Mouse (Mus musculus) limb, embryonic 11.5 days (tissue): ENCODE measurements at regions not wholly inside any gene's neighbourhood (a gene's known extent, or its start where the extent isn't known, plus 50 kb on each side); places are given as distances from the start of the nearest gene placed in this dataset.

Experiments
- ATAC-seq: fragments of 200-750 bp; cut with Nextera tagmentation; 2 replicates; pipeline ENCODE4 v1.8.0; 2017; ENCODE audit warnings: low read depth; ENCODE audit not compliant: insufficient number of reproducible peaks, low FRiP score, low TSS enrichment
- DNase-seq: peaks from one replicate; pipeline ENCODE4 v3.0.0-alpha.2; 2015; ENCODE audit warnings: low spot score
- H3K27ac ChIP-seq: fragments of 300-500 bp; sonication (generic); replicated peaks from 2 replicates; pipeline ENCODE4 v1.5.1; 2014; ENCODE audit warnings: low read depth, mild to moderate bottlenecking, low read length
- H3K27me3 ChIP-seq: fragments of 300-500 bp; sonication (generic); 2 replicates; pipeline ENCODE4 v1.6.1; 2014; ENCODE audit warnings: mild to moderate bottlenecking, low read length, mixed read lengths; ENCODE audit not compliant: control insufficient read depth, insufficient read depth
- H3K36me3 ChIP-seq: fragments of 300-500 bp; sonication (generic); 2 replicates; pipeline ENCODE4 v1.6.1; 2014; ENCODE audit warnings: mild to moderate bottlenecking, low read length, moderate library complexity, mixed read lengths; ENCODE audit not compliant: control insufficient read depth, insufficient read depth
- H3K4me1 ChIP-seq: fragments of 300-500 bp; sonication (generic); 2 replicates; pipeline ENCODE4 v1.6.1; 2014; ENCODE audit warnings: low read length, mixed read lengths; ENCODE audit not compliant: control insufficient read depth, insufficient read depth
- H3K4me2 ChIP-seq: fragments of 300-500 bp; sonication (generic); 2 replicates; pipeline ENCODE4 v1.6.1; 2014; ENCODE audit warnings: low read depth, mild to moderate bottlenecking, moderate library complexity; ENCODE audit not compliant: severe bottlenecking
- H3K4me3 ChIP-seq: fragments of 300-500 bp; sonication (generic); 2 replicates; pipeline ENCODE4 v1.5.1; 2014; ENCODE audit warnings: low read depth, low read length
- H3K9ac ChIP-seq: fragments of 300-500 bp; sonication (generic); 2 replicates; pipeline ENCODE4 v1.6.1; 2014; ENCODE audit warnings: mild to moderate bottlenecking, low read length
- H3K9me3 ChIP-seq: fragments of 300-500 bp; sonication (generic); 2 replicates; pipeline ENCODE4 v1.6.1; 2016; ENCODE audit warnings: low read length; ENCODE audit not compliant: control insufficient read depth
- WGBS: fragments of 180-500 bp; shearing (Covaris S2); extraction: QIAGEN DNeasy Blood & Tissue Kit; methylation state at CpG from one replicate; pipeline ENCODE4 v1.1.7; 2014; 5-methylcytosine and 5-hydroxymethylcytosine counted together

DNA sequence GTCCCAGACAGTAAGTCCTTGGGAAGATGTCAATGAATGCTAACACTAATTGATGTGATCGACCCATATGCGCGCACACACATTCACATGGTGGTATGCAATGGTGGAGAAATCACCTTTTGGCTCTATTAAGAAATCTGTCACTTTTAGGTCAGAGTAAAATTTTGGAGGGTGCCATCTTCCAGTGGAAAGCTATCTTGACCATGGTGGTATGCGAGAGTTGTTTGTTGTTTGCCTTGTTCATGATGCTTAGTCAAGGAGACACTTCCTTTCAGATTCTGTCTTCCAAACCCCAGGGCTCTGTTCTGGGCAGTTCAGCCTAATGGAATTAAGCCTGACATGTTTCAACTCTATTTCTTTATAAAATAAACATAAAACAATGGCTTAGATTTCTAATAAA is 337.9 kb upstream of the Tmem161b start:
- no peaks in the 10 kb centered on the region for H3K4me1 ChIP-seq
- ATAC-seq (no peak), DNase-seq (no peak)
- H3K9ac ChIP-seq, result no peak overlapping the region
- no peak overlapping the region for H3K4me2 ChIP-seq
- H3K36me3 ChIP-seq, result no peaks in the 10 kb centered on the region
- WGBS, result 92% methylated on average over 4 of the region's 4 CpGs
- no peak overlapping the region for H3K27ac ChIP-seq
- no peak overlapping the region for H3K4me3 ChIP-seq
- H3K27me3 ChIP-seq, result no peaks in the 10 kb centered on the region
- no peaks in the 10 kb centered on the region for H3K9me3 ChIP-seq

DNA sequence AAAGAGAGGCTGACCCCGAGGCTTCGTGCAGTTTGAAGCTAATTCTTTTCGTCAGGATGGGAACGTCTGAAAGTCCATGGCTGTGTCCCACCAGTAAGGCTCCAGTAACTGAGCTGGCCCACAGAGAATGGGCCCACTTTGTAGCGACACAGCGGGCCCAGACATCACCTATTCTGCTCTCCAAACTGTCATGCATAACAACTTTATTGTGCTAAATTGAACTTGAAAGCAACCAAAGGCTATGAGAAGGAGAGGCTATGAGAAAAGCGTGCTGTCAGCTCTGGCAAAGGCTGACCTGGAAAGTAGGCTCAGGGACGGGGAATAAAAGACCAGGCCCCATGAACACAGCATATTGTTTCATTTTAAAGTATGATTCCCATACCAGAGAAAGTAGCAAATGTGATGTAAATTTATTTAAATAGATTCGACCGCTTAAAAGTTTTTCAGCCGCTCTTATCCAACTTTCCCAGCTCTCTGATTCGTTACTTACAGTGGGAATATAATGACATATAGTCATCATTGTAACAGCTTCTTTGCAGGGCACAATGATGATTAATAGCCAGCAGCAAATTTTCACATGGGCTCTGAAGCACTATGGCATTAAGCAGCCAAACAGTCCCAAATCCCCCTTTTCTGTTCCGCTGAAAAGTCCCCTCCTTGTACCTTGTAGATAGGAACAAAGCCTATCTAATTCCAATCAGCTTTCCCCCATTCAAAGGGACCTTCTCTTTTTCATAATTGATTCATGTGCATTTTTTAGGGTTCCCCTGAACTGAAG is 337.1 kb upstream of the Tmem161b start:
- Histone ChIP-seq H3K4me3 (no peak overlapping the region), H3K36me3 (no peaks in the 10 kb centered on the region), H3K4me1 (no peaks in the 10 kb centered on the region), H3K27me3 (no peaks in the 10 kb centered on the region), H3K27ac (no peak overlapping the region), H3K9ac (no peak overlapping the region), H3K4me2 (no peak overlapping the region), H3K9me3 (no peaks in the 10 kb centered on the region)
- 76% methylated on average over 13 of the region's 13 CpGs for WGBS
- ATAC-seq (no peak), DNase-seq (no peak)

DNA sequence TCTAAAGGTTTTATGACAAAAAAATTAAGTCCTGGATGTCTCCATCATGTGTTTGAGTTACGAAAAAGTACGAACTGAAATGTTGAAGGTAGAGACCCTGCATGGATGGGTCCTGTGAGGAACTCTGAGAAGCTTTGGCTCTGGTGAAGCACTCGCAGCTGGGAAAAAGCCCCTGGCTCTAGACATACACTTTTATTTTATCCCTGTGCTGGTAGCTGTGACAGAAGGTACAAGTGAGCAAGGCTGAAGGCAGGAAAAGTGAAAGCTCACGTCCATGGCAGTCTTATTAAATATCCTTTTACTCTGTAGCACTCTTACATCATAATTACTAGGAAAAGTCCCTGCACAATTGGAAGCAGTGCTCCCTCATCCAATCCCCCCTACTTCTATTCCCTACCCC is 336.4 kb upstream of the Tmem161b start:
- no peak for ATAC-seq
- Histone ChIP-seq H3K9ac (no peak overlapping the region), H3K4me3 (no peak overlapping the region), H3K4me2 (no peak overlapping the region), H3K27me3 (no peaks in the 10 kb centered on the region), H3K36me3 (no peaks in the 10 kb centered on the region), H3K27ac (no peak overlapping the region), H3K9me3 (no peaks in the 10 kb centered on the region), H3K4me1 (no peaks in the 10 kb centered on the region)
- WGBS, result 78% methylated on average over 4 of the region's 4 CpGs
- no peak for DNase-seq

DNA sequence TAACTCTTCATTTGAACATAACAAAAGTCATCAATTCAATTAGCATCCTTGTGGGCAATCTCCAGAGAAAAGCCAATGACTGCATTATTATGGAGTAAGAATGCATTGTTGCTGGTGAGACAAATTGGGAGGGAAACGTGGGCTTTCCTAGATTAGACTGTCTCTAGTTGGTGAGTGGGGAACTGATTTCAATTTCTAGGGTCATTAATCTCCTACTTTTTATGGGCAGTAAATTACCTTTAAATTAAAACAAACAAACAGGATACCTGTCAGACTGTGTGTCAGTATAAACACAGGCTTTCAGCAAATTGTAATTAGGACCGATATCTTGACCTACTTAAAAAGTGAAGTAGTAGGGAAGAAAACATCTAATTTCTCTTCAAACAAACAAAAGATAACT is 307.4 kb upstream of the Tmem161b start:
- no peak overlapping the region for H3K9ac ChIP-seq
- WGBS, result 39% methylated on average over 2 of the region's 2 CpGs
- no peak overlapping the region for H3K4me2 ChIP-seq
- H3K27me3 ChIP-seq, result no peaks in the 10 kb centered on the region
- H3K4me1 ChIP-seq, result no peaks in the 10 kb centered on the region
- H3K27ac ChIP-seq, result no peak overlapping the region
- H3K4me3 ChIP-seq, result no peak overlapping the region
- ATAC-seq, result no peak
- H3K9me3 ChIP-seq, result no peaks in the 10 kb centered on the region
- H3K36me3 ChIP-seq, result no peaks in the 10 kb centered on the region
- no peak for DNase-seq

DNA sequence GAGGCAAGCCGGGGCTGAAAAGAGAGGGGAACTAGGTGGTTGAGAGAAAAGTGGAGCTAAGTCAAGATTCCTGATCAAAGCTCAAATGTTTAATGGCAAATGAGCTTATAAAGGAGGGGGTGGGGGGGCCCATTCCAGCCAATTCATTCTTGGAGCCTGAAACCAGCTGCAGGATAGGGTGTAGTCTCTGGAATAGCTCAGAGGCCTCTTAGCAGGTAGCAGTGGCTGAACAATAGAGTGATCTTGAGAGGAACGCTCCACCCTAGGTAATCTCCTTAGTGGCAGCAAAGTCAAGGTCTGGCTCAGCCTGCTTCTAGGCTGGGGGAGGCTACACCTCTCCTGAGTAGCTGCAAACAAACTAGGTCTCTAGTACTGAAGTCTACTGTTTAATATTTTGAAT is 289.3 kb upstream of the Tmem161b start:
- no peak overlapping the region for H3K4me2 ChIP-seq
- H3K9me3 ChIP-seq, result no peaks in the 10 kb centered on the region
- H3K4me3 ChIP-seq, result no peak overlapping the region
- no peaks in the 10 kb centered on the region for H3K4me1 ChIP-seq
- 76% methylated on average over 2 of the region's 2 CpGs for WGBS
- no peak overlapping the region for H3K27ac ChIP-seq
- H3K27me3 ChIP-seq, result no peaks in the 10 kb centered on the region
- no peak for ATAC-seq
- DNase-seq, result no peak
- H3K36me3 ChIP-seq, result no peaks in the 10 kb centered on the region
- no peak overlapping the region for H3K9ac ChIP-seq

DNA sequence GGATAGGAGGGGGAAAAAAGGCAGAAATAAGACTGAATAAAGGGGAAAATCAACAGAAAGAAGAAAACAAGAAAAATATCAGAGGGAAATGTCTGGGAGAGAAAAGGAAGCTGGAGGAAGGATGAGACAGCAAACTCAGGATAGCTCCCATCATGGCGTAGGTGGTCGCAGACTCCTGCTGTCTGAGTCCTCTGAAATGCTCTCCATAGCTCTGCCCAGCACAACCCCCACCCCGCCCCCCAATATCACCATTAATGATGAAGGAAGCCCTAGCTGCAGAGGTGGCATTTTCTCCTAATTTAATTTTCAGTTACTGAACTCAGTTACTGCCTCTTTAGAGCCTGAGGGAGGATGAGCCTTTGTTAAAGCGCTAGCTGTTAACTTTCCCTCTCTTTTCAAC is 275.6 kb upstream of the Tmem161b start:
- H3K4me1 ChIP-seq, result no peaks in the 10 kb centered on the region
- no peak overlapping the region for H3K27ac ChIP-seq
- H3K27me3 ChIP-seq, result no peaks in the 10 kb centered on the region
- H3K9me3 ChIP-seq, result no peaks in the 10 kb centered on the region
- H3K9ac ChIP-seq, result no peak overlapping the region
- 88% methylated on average over 4 of the region's 4 CpGs for WGBS
- DNase-seq (no peak), ATAC-seq (no peak)
- no peak overlapping the region for H3K4me2 ChIP-seq
- H3K36me3 ChIP-seq, result no peaks in the 10 kb centered on the region
- H3K4me3 ChIP-seq, result no peak overlapping the region

DNA sequence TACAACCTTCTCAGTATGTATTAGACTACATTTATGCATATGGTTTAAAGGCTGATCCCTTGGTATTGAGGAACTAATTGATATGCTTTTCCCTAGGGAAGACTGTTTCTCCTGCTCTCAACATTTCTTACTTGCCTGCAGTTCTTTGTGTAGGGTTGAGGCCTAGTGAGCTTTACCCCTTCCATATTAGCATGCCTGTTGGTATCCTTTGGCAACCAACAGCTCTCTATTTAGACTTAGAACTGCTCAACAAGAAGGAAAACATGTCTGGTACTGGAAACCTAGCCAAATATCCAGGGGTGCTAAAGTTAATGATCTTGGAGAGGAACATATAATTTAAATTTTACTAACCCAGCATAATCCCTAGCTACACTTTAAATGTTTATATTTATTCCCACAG is 270.9 kb upstream of the Tmem161b start:
- no peaks in the 10 kb centered on the region for H3K27me3 ChIP-seq
- no peaks in the 10 kb centered on the region for H3K4me1 ChIP-seq
- DNase-seq, result no peak
- no peaks in the 10 kb centered on the region for H3K9me3 ChIP-seq
- H3K36me3 ChIP-seq, result no peaks in the 10 kb centered on the region
- H3K4me3 ChIP-seq, result no peak overlapping the region
- no peak for ATAC-seq
- no peak overlapping the region for H3K9ac ChIP-seq
- H3K27ac ChIP-seq, result no peak overlapping the region
- no peak overlapping the region for H3K4me2 ChIP-seq

DNA sequence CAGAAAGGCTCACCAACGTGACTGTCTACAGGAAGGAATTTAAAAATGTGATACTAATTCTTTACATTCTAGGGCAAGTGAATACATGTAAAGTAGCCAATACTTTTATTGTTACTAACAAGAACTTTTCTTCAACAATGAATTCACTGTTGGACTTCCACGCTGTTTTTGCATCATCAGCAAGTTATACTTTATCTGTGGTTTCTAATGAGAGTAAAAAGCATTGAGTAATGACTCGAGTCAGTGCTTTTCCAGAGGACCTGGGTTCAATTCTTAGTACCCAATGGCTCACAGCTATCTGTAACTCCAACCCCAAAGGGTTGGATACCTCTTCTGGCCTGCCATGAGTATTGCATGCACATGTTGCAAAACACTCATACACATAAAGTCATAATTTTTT is 270.3 kb upstream of the Tmem161b start:
- Histone ChIP-seq H3K27me3 (no peaks in the 10 kb centered on the region), H3K9me3 (no peaks in the 10 kb centered on the region), H3K4me2 (no peak overlapping the region), H3K36me3 (no peaks in the 10 kb centered on the region), H3K4me3 (no peak overlapping the region), H3K4me1 (no peaks in the 10 kb centered on the region), H3K27ac (no peak overlapping the region), H3K9ac (no peak overlapping the region)
- ATAC-seq (no peak), DNase-seq (no peak)
- WGBS, result 88% methylated on average over 3 of the region's 3 CpGs

DNA sequence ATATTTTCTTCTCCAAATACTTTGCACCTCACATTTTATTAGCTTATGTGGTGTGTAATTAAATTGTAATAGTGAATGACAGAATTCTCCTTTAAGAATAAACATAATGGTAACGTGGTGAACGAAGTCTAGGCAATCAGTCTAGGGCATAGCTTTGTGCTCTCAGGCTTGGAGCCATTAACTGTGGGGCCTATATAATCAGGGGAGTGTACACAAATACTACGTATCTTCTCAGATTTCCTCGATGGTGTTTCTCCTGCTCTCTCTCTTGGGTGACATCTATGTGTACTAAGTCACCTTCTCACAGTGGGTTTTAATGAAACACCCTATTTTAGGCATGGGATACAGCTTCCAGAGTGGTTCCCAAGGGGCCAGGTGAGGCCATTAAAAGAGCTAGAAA is 269.7 kb upstream of the Tmem161b start:
- H3K27ac ChIP-seq, result no peak overlapping the region
- no peak overlapping the region for H3K4me2 ChIP-seq
- H3K9me3 ChIP-seq, result no peaks in the 10 kb centered on the region
- H3K4me1 ChIP-seq, result no peaks in the 10 kb centered on the region
- 65% methylated on average over 4 of the region's 4 CpGs for WGBS
- no peaks in the 10 kb centered on the region for H3K36me3 ChIP-seq
- DNase-seq, result no peak
- H3K4me3 ChIP-seq, result no peak overlapping the region
- no peak overlapping the region for H3K9ac ChIP-seq
- no peak for ATAC-seq
- no peaks in the 10 kb centered on the region for H3K27me3 ChIP-seq
